Mouse (Mus musculus) CD4-positive, CD25-positive, alpha-beta regulatory T cell, adult 2 months (primary cell): ENCODE results near the gene Gls2.
"Not testable (repeated sequence)": the region's sequence is repeated elsewhere in the genome, so short reads cannot be mapped to it uniquely, and the experiment has no call there.

ENCODE experiments used
- DNase-seq: peaks from one replicate; pipeline ENCODE4 v3.0.0-alpha.2; 2012; ENCODE audit warnings: low read depth, low spot score

Gls2 gene

DNA sequence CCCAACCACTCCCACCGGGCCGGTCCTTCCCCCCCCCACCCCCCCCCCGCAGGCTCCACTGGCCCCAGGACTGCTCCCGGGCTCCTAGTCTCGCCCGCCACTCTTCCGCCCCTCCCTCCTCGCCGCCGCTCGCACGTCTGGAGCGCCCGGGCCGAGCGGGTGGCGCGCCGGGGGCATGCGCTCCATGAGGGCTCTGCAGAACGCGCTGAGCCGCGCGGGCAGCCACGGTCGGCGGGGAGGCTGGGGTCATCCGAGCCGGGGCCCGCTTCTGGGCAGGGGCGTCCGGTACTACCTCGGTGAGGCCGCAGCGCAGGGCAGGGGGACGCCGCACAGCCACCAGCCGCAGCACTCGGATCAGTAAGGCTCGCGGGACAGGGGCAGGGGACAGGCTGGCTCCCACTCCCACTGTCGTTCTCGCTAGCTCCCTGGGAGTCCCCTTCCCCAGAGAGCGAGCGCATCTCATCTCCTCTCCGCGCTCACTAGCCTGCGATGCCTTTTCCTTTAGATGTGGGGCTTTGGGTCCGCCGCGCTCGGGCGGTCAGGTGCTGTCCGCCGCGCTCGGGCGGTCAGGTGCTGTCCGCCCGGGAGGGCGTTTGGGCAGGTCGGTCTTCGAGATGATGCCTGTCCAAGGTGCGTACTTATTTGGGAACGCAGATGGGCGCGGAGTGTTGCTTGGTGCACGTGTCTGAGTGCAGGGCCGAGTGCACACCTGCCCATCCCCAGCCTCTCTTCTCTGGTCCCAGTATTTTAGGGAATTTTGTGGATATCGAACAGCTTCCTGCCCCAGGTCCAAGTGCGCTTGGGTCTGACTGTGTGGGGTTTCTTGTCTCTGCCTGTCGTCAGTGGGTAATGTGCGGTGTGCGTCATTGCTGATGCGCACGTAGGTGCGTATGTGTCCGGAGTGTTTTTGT is 549 bp downstream of the Gls2 start:
- DNase-seq: peak; percentile 71

DNA sequence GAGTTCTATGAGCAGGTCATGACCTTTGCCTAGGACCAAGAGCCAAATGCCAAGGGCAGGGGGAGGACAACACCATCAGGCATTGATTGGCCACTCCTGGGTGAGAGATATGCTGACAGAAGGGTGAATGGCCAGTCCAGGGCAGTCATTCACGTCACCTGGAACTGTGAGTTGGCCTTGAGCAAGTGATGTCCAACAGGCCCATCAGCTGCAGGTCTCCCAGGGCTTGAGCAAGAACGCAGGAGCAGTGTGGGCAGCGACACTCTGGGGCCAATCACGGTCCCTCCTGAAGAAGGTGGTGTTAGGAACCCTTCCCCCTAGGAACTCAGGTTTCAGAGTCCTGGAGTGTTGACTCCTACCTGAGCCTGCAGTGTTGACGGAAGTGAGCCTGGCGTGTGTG is 7.6 kb downstream of the Gls2 start:
- no peak for DNase-seq

DNA sequence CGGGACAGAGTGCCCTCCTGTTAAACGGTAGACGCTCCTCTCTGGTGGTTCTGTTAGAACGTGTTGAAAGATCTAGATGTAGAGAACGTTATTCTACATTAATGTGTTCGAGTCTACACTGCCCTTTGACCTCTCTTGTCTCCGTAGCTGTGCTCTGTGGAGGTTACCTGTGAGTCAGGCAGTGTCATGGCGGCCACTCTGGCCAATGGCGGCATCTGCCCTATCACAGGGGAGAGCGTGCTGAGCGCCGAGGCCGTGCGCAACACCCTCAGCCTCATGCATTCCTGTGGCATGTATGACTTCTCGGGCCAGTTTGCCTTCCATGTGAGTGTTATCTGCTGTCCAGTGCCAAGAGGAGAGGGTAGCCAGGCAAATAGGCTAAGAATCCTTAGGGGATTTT is 10.7 kb downstream of the Gls2 start:
- DNase-seq: no peak

DNA sequence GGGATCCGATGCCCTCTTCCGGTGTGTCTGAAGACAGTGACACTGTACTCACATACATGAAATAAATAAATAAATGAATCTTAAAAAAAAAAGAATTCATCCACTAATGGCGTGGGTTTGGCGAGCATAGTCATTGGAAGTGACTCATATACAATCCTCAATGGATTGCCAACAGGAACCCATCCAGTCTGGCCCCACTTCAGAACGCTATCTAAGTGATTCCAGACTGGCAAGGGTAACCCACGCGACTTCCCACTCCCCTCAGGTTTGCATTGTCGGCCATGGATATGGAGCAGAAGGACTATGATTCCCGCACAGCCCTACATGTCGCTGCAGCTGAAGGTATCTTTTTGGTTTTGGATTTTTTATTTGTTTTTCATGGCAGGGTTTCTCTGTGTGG is 14.1 kb downstream of the Gls2 start:
- DNase-seq: no peak

DNA sequence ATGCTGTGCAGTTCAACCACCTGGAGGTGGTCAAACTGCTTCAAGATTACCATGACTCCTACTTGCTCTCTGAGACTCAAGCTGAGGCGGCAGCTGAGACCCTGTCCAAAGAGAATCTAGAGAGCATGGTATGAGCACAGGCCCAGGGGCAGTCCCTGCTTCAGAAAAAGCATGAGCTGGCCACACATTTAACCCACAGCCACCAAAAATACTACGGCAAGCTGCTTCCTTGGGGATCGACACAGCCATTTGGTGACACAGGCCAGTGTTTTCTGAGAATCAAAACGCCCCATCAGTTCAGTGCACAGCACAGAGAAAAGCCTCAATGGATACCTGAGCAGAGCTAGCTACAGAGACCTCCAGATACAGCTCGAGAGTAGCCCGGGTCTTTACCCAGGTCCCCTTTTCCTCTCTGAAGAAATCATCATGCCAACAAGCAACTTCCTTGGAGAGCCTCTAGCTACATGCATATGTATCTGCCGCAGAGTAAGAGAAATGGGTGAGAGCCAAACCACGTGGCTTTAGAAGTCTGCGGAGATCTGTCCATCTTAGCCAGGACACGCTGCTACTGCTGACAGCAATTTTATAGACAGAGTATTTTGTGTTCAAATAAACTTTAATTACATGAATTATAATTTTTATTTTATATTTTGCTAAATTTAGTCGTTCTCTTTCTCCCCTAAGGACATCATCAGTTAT is 15.2 kb downstream of the Gls2 start:
- no peak for DNase-seq

DNA sequence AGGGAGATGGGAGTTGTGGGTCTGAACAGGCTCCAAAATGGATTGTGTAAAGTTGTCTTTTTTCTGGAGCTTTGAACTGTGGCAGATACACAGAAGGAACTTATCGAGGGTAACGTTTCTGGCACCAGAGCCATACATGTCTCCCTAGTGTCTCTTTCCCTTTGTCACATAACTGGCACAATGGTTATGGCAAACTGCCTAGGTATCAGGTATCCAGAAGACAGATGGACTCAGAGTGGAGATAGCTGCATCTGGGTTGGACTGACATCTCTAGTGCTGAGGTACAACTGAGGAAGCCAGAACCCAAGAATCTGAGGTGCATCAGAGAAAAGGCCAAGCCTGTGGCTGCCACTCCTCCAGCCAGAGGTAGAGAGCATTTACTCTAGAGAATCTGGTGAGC is 15.9 kb downstream of the Gls2 start:
- DNase-seq: no peak

DNA sequence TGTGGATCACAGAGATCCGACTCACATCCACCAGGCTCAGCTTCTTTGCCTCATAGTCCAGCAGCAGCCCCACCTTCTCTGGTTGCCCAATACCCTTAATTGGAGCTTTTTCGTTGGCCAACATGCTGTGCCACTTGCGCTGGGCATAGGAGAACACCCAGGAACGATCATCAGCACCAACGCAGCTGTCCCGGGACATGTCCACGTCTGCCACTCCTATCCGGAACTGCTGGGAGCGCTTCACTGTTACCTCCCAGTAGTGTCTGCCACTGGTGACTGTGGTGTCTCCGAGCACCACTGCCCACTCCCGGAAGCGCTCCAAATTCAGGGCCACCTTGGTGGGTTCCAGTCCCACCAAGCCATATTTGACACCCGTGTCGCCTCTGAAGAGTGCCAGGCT is 16.7 kb downstream of the Gls2 start:
- peak; percentile 26 for DNase-seq

DNA sequence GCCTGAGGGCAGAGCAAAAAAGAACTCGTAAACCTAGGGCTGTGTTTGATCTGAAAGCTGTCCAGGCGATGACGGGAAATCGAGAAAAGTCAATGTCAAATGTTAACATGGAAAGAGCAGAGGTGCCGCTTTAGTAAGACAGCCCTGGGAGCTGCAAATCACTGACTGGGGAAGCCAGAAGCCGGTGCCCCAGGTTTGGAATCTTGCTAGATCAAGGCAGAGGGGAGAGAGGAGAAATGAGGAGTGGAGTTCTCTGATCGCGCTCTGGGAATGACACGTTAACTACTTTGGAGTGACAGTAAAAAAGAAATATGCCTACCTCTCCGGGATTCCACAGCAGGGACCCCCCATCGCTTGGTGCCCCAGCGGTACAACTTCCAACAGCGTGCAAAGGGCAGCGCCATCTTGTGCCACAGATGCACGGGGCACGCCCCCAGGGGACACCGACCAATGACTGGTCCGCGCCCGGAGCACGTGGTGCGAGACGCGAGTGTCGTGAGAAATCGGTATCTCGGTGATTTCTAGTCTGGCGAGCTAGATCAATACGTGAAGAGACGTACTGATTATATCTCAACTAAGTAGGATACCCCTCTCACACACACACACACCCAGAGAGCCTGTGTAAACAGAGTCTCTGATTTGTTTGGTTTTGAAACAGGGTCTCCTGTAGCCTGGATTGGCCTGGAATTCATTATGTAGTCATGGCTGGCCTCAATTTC is 17.3 kb downstream of the Gls2 start, which contains the start of gene Spryd4:
Gene Spryd4, minus strand, starts transcription at position 418 of the 719 bp plus-strand sequence.
- DNase-seq: peak; percentile 95

DNA sequence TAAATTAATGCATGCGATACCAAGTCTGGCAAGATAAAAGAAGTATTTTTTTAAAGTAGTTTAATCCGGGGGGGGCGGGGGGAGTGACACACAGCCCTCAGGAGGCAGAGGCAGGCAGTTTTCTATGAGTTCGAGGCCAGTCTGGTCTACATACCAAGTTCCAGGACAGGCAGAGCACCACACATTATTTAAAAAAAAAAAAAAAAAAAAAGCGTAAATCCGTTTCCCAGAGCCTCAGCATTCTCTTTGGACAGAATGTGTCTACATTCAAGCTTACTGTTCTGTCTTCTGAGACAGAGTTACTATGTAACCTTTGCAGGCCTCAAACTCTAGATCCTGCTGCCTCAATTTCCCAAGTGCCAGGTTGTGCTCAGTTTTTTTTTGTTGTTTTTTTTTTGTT is 17.9 kb downstream of the Gls2 start:
- no peak for DNase-seq

DNA sequence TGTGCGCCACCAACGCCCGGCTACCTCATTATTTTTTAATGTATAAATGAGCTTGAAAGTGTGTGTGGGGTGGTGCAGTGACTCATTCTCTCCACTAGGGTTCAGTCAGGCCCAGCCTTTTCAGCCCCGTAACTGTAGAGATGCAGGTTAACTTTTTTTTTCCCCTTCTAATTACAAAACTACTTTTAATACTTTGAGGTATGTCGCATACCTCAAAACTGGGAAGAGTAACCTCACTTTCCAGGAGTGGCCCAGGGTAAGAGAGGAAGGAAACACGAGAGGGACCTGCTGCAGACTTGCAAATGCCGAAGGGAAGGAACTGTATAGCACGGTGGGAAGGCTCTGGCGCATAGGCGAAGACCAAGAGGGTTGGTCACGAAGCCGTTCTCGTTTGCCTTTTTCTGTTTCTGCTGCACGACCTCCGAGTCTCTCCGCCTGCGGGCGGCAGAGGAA is 18.6 kb downstream of the Gls2 start:
- DNase-seq: peak; percentile 87

DNA sequence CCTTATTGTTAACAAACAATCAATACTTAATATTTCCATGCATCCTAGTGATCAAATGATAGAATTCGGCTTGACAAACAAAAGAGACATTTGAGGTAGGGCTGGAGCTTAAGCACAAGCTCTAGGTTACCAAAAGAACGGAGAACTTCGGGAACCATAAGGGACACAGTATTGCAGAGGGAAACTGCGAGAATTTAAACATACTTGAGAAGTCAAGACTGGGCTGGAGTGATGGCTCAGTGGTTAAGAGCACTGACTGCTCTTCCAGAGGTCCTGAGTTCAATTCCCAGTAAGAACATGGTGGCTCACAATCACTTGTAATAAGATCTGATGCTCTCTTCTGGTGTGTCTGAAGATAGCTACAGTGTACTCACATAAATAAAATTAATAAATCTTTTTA is 19.9 kb downstream of the Gls2 start:
- DNase-seq: not testable (repeated sequence)

DNA sequence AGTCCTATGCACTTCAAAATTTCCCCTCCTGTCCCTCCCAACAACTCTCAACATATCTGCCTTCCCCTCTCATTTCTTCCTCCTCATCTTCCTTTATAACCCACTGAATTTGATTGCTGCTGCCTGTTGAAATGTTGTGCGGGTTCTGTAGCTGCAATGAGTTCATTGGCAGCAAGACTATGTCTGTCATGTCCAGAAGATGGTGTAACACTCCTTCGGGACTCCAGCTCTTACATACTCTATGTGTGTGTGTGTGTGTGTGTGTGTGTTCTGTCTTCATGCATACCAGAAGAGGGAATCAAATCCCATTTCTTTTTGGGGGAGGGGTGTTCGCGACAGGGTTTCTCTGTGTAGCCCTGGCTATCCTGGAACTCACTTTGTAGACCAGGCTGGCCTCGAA is 20.7 kb downstream of the Gls2 start:
- no peak for DNase-seq

DNA sequence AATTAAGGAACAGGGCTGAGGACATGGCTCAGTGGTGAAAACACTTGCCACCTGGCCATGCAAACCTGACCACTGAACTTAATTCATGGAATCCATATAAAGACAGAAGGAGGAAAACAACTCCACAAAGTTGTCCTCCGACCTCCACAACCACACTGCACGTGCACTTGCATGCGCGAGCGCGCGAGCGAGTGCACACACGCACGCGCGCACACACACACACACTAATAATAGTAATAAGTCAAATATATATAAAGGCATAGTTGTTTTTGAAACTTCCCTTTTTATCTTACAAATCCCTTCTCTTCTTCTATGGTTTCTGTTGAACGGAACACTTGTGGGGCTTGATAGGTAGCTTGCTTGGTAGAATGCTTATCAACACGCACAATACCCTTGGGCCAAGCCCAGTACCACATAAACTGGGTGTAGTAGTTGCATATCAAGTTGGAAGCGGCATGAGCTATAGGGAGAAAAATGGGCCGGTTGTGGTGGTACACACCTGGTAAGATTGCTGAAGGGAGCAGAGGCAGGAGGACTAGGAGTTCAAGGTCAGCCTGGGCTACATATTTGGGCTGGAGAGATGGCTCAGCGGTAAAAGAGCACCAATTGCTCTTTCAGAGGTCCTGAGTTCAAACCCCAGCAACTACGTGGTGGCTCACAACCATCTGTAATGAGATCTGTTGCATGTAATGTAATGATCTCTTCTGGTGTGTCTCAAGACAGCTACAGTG is 24.3 kb downstream of the Gls2 start:
- DNase-seq: no peak

DNA sequence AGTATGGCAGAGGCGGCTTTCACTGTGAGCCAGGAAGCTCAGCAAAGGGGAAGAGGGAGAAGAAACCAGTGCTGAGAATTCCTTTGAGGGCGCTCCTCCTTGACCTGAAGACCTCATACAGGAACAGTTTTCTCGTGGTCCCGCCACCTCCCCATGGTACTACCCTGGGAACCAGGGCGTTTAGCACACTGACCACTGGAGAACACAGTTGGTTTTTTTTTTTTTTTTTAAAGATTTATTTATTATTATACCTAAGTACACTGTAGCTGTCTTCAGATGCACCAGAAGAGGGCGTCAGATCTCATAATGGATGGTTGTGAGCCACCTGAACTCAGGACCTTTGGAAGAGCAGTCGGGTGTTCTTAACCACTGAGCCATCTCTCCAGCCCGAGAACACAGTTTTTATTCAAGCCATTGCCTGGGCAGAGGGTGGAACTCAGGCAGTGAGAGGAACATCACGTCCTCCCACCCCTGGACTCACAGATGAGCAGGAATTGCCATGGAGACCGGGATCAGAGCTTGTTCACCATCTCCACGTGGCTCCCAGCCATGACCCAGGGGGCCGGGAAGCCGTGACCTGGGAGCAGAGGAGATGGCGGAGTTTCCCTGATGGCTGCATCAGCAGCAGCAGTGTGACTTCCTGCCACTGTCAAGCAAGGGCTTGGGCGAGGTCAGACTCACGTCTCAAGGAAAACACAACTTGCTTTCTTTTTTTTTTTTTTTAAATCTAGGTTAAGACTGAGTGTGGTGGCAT is 27.5 kb downstream of the Gls2 start:
- DNase-seq: peak; percentile 63

DNA sequence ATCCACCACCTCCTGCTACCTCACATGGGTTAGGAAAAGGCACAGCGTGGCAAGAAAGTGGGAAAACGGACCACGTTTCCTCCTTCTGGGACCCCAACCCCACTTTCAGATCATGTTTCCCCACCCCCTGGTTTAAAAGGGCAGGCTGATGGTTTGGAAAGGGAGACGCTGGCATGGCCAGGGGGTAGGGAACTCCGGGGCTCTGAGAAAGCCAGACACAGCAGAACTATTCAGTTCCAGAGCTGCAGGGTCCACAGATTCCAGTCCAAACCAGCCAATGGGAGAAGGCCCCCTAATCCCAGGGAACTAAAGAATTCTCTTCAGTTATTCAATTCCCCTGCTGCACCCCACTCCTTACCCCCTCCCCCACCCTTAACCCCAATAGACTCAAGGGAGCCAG is 30.8 kb downstream of the Gls2 start:
- no peak for DNase-seq

DNA sequence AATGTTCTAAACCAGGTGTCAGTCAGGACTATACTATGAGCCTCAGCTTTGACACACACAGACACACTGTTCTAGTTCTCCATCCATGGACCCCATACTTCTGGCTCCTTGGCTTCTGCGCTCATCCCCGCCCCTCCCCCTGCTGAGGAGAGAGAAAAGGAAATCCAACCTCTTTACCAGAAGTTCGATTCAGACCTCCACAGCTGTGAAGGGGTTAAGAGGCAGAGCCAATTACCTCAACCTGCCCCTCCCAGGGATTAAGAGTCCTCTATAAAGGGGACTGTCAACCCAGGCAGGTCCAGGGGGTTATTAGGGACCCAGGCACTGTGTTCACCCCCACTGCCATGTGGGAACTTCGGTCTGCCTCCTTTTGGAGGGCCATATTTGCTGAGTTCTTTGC is 31.3 kb downstream of the Gls2 start, which contains the start of gene Mip:
Gene Mip, plus strand, starts transcription at position 301 of the 400 bp plus-strand sequence.
- DNase-seq: no peak

DNA sequence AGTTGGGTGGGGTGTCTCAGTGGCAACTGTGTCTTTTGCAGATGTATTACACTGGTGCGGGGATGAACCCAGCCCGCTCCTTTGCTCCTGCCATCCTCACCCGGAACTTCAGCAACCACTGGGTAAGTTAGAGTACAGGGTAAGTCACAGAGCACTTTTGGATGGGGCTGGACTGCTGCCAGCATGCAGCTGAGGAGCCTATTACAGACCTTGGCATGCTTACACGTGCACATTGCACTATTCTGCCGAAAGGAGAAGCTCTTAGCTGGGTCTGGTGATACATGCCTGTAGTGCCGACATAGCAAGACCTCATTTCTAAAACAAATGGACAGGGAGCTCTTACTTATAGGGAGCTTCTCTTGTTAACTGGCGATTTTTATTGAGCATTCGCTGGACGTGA is 33.3 kb downstream of the Gls2 start:
- DNase-seq: no peak

DNA sequence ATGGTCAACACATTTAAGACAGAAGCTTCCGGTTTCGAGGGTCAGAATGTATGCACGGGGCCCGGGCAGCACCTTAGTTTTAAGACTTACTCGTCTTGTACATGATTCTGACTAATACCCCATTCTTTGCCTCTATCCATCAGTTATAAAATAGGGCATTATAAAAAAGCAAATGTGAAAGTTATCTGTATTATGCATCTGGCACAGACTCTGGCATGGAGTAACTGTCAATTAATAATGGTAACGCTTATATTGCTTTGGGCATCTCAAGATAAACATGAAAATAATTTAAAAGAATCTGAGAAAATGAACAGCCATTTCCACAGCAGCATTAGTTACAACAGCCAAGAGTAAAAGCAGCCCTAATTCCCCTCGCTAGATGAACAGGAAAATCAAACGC is 33.8 kb downstream of the Gls2 start:
- no peak for DNase-seq

DNA sequence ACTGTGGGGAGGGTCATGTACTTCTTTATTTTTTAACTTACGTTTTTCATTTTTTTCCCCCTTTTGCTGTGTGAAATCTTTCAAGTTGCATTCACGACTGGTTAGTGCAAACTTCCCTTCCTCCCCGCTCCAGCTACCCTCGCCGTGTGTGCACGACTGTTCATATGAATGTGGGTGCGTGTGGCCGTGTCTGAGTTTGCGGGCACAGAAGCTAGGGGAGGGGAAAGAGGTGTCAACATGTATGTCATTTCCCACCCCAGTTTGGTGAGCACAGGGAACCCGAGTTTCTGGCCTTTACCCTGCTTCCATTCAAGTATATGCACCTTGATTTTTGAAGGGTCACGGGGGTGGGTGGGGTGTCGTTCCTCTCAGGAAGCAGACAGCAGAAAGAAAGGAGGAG is 36.3 kb downstream of the Gls2 start:
- DNase-seq: peak; percentile 55

DNA sequence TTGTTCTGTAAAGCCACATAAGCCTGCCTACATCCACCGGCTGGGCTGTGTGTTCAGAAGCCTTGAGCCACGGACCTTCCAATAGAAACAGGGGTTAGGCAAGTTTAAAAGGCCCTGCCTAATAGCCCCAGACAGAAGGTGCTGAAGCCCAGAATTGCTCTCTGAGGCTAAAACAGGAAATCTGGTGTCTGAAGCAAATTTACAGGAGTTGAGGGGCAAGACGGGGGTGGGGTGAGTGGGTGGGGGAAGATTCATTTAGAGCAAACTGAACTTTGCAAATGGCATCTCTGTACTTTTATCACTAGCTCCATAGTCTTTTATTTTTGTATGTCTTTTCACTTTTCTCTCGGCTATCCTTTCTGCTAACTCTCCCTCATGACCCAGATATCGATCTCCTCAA is 36.9 kb downstream of the Gls2 start:
- peak; percentile 56 for DNase-seq
